ENCODE assay signal across 18 mouse cellular contexts in genomic region chr15:67850118-67850517, GRCm38 (mm10).
DNase-seq lines count a peak whose midpoint lies in the region.
"Had no signal": no experiment of that assay in that cellular context is flagged by ENCODE, and none has a peak within 500 bp of the region (broad histone marks: within the 10 kb centered on the region; RNA-seq: fewer than 3 reads in every experiment).

No protein-coding gene starts in this region.

- intact Hi-C loops in left cerebral cortex, postnatal 25 days (cut with DNase I) = no loop called here

- peak; percentile 22 for DNase-seq in layer of hippocampus, adult 11-12 months (ENCODE audit: low spot score)
- no peak for DNase-seq in layer of hippocampus, postnatal 25 days (ENCODE audit: extremely low spot score in 1 of 2, low spot score in 1 of 2)
- peak; percentile 45 for DNase-seq in right cerebral cortex, adult 18-20 months
- DNase-seq in right cerebral cortex, postnatal 4 days = no peak
- DNase-seq in brain, embryonic 18.5 days (ENCODE audit: low read depth, low spot score) = peak; percentile 8
- peak; percentile 21 to 72 for DNase-seq in left cerebral cortex, postnatal 25 days (ENCODE audit: low spot score in 2 of 2)
- no peak for DNase-seq in cerebellum, adult 9-11 months
- DNase-seq: adrenal gland, postnatal 25 days; cerebellum, adult 11 months; cerebellum, adult 9-10 months; gastrocnemius, postnatal 14 days; heart, postnatal 14 days; kidney, adult 18-20 months; kidney, postnatal 25 days; lung, postnatal 36 days; spleen, adult 18-20 months; thymus, adult 18-20 months; thymus, postnatal 36 days had no signal

Comparison
In these comparisons a context has a peak if more than half of its experiments do, and no peak if none do; other contexts are left out.
1. DNase-seq: peak in layer of hippocampus, adult 11-12 months (single experiment), right cerebral cortex, adult 18-20 months (single experiment), brain, embryonic 18.5 days (single experiment) and left cerebral cortex, postnatal 25 days (2 of 2); none in layer of hippocampus, postnatal 25 days (0 of 2), right cerebral cortex, postnatal 4 days (single experiment) and cerebellum, adult 9-11 months (single experiment).